Mouse (Mus musculus): ENCODE results near the gene Spata22.
A peak's percentile ranks its signal among the peaks of the same experiment; 100 is the strongest.
"Not testable (repeated sequence)": the region's sequence is repeated elsewhere in the genome, so short reads cannot be mapped to it uniquely, and the experiment has no call there.

The Spata22 gene

DNA sequence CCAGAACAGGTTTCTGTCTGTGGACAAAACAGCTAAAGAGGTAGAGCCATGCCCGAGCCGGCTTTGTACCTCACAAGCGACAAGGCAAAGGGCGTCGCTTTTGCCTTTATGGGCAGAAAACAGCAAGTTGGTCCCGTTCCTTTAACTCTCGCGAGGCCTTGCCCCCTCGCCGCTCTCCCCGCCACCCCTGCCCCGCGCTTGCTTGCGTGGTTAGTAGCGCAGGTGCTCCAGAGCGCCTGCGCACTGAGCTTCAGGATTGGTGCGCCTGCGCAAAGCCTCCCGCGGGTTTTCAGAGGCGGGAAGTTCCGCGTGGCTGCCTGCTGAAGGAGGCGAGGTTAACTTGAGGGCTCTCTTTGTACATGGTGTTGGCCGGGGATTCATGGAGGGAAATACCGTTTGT lies at the start of gene Spata22, which contains the start of the genes Aspa and Gm49340:
Gene Spata22 (plus strand): TSS at position 300 of the 400 bp plus-strand sequence.
Gene Aspa (minus strand): TSS at position 155 of the 400 bp plus-strand sequence.
Gene Gm49340 (plus strand): TSS at position 300 of the 400 bp plus-strand sequence.
- DNase-seq = no peak

DNA sequence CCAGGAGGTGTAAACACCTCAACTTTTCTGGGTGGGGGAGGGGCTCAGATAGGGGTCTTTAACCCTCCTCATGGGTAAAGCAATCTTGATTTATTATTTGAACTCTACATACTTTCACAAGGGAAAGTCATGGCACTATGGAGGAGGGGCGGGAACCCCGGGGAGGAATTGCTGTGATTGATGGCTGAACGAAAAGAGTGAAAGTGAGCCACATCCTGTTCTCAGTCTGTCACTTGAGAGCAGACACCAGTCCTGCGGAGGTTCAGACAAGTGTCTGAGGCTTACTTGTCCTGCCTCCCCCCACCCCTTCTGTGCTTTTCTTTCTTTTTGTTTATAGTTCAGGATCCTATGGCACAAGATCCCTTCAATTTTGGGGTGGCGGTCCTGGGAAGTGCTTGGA lies 48.8 kb upstream of the Spata22 start:
- no peak for DNase-seq

GRCm38 (mm10) chr11:73281528-73282027 lies 48.0 kb upstream of the Spata22 start:
- DNase-seq = peak; percentile 45

DNA sequence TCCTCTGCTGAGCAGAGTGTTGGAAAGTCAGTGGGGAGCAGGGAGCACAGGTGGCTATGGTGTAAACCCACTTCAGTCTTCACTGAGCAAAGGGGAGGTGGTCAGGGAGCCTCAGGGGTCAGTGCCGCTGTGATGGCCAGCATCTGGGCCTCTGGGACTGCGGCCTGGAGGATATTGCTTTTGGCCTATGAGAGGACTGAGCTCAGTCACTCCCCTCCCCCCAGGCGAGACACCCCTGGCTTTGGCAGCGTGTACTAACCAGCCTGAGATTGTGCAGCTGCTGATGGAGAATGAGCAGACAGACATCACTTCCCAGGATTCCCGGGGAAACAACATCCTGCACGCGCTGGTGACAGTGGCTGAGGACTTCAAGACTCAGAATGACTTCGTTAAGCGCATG lies 46.2 kb upstream of the Spata22 start:
- no peak for DNase-seq

DNA sequence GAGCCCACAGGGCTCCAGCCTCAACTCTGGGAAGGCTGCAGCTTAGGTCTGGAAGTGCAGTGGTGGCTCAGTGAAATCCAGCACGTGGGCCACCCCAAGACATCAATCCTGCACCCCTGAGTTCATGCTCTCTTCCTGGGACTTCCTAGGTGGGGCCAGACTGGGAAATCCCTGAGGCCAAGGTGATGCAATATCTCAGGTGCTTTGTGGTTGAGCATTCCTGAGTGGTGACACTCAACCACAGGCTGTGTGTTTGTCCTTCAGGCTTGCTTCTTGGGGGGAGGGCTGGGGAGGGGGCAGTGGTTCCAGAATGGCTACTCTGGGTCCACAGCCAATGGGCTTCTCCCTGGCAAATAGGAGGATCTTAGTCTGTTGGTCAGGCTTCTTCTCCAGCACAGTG lies 45.6 kb upstream of the Spata22 start:
- DNase-seq = no peak

- peak; percentile 5 for DNase-seq
These were observed 45.2 kb upstream of the Spata22 start for GRCm38 (mm10) chr11:73284351-73284750.

DNA sequence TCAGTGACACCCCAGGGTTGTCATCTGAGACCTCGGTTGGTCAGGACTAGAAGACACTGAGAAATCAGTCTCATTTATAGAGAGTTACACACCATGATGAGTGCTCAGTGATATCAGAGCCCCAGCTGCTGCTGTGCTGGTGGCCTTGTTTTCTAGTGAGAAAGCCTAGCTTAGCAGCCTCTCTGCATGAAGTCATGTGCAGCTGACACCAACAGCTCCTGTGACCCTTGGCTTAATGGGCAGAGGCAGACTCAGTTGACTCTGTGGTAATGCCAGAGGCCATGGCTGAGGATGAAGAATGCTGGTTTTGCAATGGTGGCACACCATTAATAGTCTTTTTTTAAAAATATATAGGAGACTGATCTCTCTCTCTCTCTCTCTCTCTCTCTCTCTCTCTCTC lies 39.9 kb upstream of the Spata22 start:
- DNase-seq = no peak

GRCm38 (mm10) chr11:73303123-73303522 lies 26.4 kb upstream of the Spata22 start:
- no peak for DNase-seq

DNA sequence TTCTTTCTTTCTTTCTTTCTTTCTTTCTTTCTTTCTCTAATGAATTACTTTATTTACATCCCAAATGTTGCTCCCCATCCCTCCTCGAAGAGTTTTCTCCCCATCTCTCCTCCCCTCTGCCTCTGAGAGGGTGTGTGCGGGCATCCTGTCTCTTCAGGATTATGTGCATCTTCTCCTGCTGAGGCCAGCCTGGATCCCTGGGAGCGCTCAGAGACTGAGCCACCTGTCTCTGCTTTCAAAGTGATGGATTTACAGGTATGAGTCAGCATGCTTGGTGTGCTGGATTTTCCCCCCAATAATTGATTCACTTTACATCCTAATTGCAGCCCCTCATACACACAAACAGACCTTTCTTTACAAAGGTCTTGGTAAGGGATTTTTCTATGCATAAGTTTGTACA lies 13.6 kb upstream of the Spata22 start:
- no peak for DNase-seq

DNA sequence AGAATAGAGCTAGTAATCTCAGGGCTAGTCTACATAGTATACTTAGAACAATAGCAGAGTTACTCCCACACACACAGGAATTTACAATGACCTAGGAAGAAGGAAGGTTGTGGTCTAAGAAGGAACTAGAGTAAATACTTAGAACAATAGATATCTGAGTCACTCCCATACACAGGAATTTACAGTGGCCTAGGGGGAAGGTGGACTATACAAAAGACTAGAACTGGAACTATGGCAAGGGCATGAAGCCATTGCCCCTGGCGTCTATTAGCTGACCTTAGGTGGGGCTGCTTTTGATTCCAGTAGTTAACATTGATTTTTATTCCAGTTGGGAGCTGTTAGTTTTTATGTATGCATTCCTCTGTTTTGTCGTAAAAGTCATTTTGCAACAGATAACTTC lies 11.0 kb upstream of the Spata22 start:
- not testable (repeated sequence) for DNase-seq

- DNase-seq = not testable (repeated sequence)
These were observed 8.5 kb upstream of the Spata22 start for GRCm38 (mm10) chr11:73321064-73321463.

DNA sequence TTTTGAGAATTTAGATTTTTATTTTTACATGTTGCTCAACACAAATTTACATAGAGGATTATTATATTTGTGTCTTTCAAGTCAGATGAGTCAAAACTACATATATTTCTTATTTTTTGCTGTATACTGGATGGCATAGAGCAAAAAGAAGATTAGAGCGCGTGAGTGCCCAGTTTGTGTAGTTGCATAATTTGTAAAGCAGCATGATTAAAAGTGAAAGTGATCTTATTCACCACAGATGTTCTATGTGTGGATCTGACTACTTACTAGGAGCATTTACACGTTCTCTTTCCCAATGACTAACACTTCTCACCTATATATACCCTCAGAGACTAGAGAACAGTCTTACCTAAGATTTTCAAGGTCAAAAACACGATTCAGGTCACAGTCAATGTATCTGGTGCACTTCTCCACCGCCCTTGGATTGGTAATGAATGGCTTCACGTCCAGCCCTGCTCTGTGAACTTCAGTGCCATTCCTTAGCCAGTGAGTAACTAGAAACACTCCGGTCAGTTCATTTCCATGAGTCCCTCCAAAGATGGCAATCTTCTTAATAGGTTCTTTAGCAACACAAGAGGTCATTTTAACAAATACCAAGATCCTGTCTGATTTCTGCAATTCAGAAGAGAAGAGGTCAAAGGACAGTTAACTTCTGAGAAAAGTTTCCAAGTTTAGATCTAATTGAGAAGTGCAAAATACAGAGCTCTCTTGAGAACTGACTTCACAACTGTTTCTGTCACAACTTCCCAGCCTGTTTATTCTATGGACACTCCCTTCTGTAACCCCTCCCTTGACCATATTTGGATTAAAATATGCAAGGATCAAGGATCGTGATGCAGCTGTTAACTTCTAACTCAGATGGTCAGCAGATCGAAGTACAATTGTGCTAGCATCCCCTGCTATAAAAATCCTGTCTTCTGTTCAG lies 5.4 kb upstream of the Spata22 start:
- no peak for DNase-seq

DNA sequence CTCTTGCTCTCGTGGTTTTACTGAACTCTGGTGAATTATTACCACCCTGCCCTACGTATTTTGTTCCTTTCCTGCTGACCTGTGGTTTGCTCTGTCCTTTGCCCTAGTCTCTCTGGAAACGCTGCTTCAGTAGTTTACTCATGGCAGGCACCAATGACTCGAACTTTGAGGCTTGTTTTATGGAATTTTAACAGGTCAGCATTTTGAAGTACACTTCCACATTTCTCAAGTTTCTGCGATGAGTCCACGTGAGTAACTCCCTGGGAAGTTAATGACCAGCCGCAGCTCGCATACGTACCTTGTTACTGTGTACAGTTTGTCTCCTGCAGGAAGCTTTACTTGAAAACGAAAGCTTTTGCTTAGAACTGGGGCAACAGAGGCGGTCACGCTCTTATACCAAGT lies 3.1 kb upstream of the Spata22 start:
- DNase-seq = no peak

GRCm38 (mm10) chr11:73327361-73327760 lies 2.2 kb upstream of the Spata22 start:
- DNase-seq = no peak

DNA sequence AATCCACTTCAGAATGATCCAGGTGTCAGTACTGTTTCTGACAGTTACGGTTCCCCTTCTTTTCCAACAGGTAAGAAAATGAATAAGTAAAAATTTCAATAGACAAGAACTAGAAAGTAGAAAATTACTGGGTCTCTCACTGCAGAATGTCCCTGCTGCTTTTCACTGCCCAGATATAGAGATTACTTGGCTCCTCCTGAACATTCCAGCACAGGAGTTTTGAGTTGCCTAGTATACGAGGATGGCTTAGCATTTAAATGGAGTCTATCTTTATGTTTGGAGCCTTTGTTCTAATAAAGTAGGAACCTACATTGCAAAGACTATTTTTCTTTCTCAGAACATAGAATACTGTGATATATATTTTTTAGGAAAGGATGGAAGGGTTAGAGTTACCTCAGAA lies 3.8 kb downstream of the Spata22 start:
- DNase-seq = no peak

DNA sequence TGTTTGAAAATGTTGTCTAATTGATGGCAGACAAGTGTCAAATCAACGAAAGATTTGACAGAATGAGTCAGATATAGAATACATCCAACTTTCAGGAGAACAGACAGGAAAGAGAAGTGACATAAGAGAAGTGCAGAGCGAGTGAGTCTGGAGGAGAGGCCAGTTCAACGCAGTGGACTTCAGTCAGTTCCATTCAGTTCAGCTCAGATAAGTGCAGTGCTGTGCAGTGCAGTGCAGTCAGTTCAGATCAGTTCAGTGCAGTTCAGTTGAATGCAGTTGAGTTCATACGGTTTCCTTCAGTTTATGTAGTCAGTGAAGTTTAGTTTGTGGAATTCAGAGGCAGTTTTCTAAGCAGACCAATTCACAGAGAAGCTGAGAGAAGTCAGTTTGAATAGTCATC lies 7.4 kb downstream of the Spata22 start:
- DNase-seq = no peak

GRCm38 (mm10) chr11:73350483-73350882 lies 20.9 kb downstream of the Spata22 start, which contains the start of gene Olfr20:
Gene Olfr20, plus strand, starts transcription at chr11:73350783.
- no peak for DNase-seq

DNA sequence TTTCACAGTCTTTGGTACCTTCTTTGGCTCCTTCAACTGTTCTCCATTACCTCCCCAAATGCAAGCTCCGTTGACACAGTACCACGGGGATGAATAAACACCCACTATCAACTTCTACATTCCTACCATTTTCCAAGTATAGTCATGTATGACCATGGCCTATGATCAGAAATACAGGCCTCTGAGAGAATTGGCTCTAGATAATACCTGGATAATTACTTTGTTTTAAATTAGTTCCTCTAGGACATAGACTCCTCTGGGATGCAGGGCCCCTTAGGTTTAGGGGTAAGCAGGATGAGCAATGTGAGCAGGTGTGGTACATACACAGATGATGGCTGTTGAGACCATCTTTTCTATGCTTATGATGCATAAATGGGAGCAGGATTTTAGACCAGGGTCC lies 41.4 kb downstream of the Spata22 start, which contains the start of gene Olfr376:
Gene Olfr376 (plus strand): TSS at position 301 of the 400 bp plus-strand sequence.
- DNase-seq = no peak

DNA sequence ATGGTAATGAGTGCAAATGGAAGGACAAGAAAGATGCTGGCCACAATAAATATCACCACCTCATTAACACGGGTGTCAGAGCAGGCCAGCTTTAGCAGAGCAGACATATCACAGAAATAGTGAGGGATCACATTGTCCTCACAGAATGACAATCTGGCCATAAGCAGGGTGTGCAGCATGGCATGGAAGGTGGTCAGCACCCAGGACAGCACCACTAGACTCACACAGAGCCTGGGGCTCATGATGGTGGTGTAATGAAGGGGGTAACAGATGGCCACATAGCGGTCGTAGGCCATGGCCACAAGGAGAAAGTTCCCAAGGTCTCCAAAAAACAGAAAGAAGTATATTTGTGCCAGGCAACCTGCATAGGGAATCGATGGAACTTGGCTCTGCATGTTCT lies 65.8 kb downstream of the Spata22 start:
- DNase-seq = no peak

Measured in cerebellum, adult 9-10 months (tissue).